Mouse (Mus musculus): ENCODE results near the gene Gm36028. TPM values are rescaled to one million over a fixed set of nuclear protein-coding genes. Genes with fewer than 3 reads are reported as not detected.

Gm36028 gene
- polyA plus RNA-seq, 1 experiment from 2014 or later: 4.9 TPM

DNA sequence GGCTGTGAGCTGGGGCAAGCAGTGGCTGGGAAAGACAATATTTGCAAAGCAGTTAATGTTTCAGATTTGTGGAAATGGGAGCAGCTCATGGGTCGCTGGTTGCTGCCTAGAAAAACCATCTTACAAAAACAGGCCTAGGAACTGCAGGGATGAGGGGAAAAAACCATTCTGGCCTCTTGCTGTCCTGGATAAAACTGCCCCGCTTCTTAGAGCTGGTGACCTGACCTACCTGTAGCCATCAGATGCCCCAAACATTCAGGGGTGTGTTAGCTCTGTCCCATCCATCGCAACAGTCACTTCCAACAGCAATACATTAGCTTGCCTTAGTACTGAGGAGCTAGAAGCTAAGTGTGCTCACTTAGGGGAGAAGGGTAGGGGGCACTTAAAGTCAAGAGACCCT lies 28.0 kb upstream of the Gm36028 start:
- Histone ChIP-seq H3K4me2 (ENCODE audit: low read length) (no peak overlapping the region), H3K27ac (replicated peaks in 1 of 2; ENCODE audit: control insufficient read depth in 1 of 2, insufficient read depth in 1 of 2, low read depth in 2 of 2, low read length in 2 of 2) (no peak overlapping the region), H3K27me3 (ENCODE audit: control insufficient read depth, insufficient read depth, low read length) (no peaks in the 10 kb centered on the region), H3K4me3 (ENCODE audit: control insufficient read depth in 1 of 2, insufficient read depth in 1 of 2, low read depth in 1 of 2, low read length in 2 of 2) (no peak overlapping the region), H3K9ac (ENCODE audit: low read length) (no peak overlapping the region), H3K36me3 (ENCODE audit: control insufficient read depth, insufficient read depth, low read length) (peaks cover 16% of the 10 kb centered on the region), H3K9me3 (ENCODE audit: control insufficient read depth, low read length) (no peaks in the 10 kb centered on the region), H3K4me1 (ENCODE audit: control insufficient read depth in 2 of 2, insufficient read depth in 2 of 2, low read length in 2 of 2) (peaks cover 5 to 16% of the 10 kb centered on the region in 2 experiments)
- ATAC-seq (ENCODE audit: insufficient number of reproducible peaks, insufficient read depth, low FRiP score, low read depth): no peak
- 87% methylated on average over 3 of the region's 3 CpGs for WGBS

DNA sequence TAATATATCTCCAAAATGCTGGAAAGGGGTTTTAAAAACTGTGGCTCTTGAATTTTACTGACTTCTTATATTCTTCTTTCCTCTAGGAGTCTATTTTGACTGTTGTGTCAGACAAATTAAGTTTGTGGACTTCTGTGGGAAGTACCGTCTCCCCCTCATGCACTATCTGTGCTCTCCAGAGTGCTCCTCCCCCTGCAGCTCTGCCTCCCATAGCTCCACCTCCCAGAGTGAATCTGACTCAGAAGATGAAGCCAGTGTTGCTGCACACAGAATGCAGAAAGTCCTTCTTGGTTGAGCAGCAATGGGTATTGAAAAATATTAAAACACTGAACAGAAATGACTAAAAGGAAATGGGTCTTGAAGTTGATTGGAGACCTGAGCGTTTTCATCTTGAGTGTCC lies 20.2 kb upstream of the Gm36028 start:
- Histone ChIP-seq H3K4me3 (ENCODE audit: control insufficient read depth in 1 of 2, insufficient read depth in 1 of 2, low read depth in 1 of 2, low read length in 2 of 2) (no peak overlapping the region), H3K27ac (replicated peaks in 1 of 2; ENCODE audit: control insufficient read depth in 1 of 2, insufficient read depth in 1 of 2, low read depth in 2 of 2, low read length in 2 of 2) (no peak overlapping the region; a peak in 1 of 4 replicates), H3K4me2 (ENCODE audit: low read length) (no peak overlapping the region), H3K9me3 (ENCODE audit: control insufficient read depth, low read length) (no peaks in the 10 kb centered on the region), H3K27me3 (ENCODE audit: control insufficient read depth, insufficient read depth, low read length) (no peaks in the 10 kb centered on the region), H3K36me3 (ENCODE audit: control insufficient read depth, insufficient read depth, low read length) (peaks cover 77% of the 10 kb centered on the region), H3K9ac (ENCODE audit: low read length) (no peak overlapping the region), H3K4me1 (ENCODE audit: control insufficient read depth in 2 of 2, insufficient read depth in 2 of 2, low read length in 2 of 2) (peaks cover 0 to 14% of the 10 kb centered on the region in 2 experiments; a peak in 3 of 4 replicates)
- ATAC-seq (ENCODE audit: insufficient number of reproducible peaks, insufficient read depth, low FRiP score, low read depth): no peak
- 54% methylated on average over 2 of the region's 2 CpGs for WGBS

DNA sequence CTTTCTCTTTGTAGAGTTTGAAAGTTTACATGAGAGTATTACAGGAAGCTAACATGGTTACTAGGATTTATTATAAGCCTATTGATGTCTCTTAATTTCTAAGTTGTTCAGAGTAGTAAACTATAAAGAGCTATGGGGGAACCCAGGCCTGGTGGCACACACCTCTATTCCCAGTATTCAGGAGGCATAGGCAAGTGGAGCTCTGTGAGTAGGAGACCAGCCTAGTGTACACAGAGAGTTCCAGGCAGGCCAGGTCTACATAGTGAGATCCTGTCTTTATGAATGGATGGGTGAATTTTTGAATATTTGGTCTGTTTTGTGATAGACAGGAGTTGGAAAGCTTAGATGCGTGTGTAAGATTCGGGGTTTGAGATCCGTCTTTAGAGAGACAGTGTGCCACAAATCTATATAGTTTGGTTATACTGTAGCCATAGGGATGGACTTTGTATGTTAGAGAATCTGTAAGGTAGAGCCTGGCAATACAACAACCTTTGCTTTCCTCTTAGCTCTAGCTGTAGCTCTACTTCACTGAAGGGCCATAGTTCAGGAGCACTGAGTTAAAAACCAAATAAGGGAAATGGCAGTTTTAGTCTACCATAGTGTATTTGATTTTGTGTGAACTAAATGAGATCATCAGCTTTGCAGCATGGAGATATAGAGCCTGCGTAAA lies 18.9 kb upstream of the Gm36028 start:
- ATAC-seq (ENCODE audit: insufficient number of reproducible peaks, insufficient read depth, low FRiP score, low read depth): no peak
- no peak overlapping the region for H3K27ac ChIP-seq (replicated peaks in 1 of 2; ENCODE audit: control insufficient read depth in 1 of 2, insufficient read depth in 1 of 2, low read depth in 2 of 2, low read length in 2 of 2)
- H3K4me1 ChIP-seq (ENCODE audit: control insufficient read depth in 2 of 2, insufficient read depth in 2 of 2, low read length in 2 of 2): peaks cover 0 to 14% of the 10 kb centered on the region in 2 experiments; a peak in 3 of 4 replicates
- H3K9me3 ChIP-seq (ENCODE audit: control insufficient read depth, low read length): no peaks in the 10 kb centered on the region
- H3K9ac ChIP-seq (ENCODE audit: low read length): no peak overlapping the region
- peaks cover 77% of the 10 kb centered on the region for H3K36me3 ChIP-seq (ENCODE audit: control insufficient read depth, insufficient read depth, low read length)
- no peak overlapping the region for H3K4me3 ChIP-seq (ENCODE audit: control insufficient read depth in 1 of 2, insufficient read depth in 1 of 2, low read depth in 1 of 2, low read length in 2 of 2)
- no peaks in the 10 kb centered on the region for H3K27me3 ChIP-seq (ENCODE audit: control insufficient read depth, insufficient read depth, low read length)
- no peak overlapping the region for H3K4me2 ChIP-seq (ENCODE audit: low read length)
- WGBS: 93% methylated on average over 4 of the region's 4 CpGs

DNA sequence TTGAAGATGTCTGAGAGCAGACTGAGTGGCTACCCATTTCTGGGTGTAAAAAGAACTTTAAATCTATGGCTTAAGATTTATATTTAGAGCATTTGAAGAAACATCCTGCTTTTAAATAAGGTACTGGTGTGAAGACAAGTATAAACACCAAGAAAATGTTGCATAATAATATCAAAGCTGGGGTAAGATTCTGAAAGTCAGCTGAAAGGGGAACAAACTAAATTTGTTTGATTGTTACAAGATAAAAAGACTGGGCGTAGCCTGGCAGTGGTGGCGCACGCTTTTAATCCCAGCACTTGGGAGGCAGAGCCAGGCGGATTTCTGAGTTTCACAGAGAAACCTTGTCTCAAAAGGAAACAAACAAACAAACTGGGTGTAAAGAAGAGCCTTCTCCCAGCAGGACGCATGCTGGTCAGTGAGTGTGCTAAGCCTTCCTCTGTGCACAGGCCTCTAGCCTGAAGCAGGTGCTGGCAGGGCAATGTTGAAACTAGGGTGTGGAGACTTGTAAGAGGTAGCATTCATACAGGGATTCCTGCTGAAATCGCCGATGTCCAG lies 18.1 kb upstream of the Gm36028 start:
- 90% methylated on average over 7 of the region's 7 CpGs for WGBS
- H3K36me3 ChIP-seq (ENCODE audit: control insufficient read depth, insufficient read depth, low read length): peaks cover 73% of the 10 kb centered on the region

DNA sequence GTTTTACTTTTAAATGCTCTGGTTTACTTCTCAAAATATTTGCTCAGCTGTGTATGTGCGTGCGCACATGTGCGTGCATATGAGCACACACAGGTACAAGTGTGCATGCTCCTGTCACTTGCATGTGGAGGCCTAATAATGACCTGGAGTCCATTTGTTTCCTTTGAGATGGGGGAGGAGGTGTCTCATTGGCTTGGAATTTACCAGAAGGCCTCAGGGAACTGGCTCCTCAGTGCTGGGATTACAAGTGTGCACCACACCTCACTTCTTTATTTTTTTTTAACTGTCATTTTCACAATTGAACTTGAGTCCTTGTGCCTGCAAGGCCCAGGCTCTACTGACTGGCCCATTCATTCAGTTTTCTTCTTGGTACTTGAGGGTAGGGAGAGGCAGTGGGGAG lies 16.5 kb upstream of the Gm36028 start:
- no peak overlapping the region for H3K4me2 ChIP-seq (ENCODE audit: low read length)
- H3K27ac ChIP-seq (replicated peaks in 1 of 2; ENCODE audit: control insufficient read depth in 1 of 2, insufficient read depth in 1 of 2, low read depth in 2 of 2, low read length in 2 of 2): no peak overlapping the region
- H3K4me1 ChIP-seq (ENCODE audit: control insufficient read depth in 2 of 2, insufficient read depth in 2 of 2, low read length in 2 of 2): peaks cover 0 to 14% of the 10 kb centered on the region in 2 experiments; a peak in 3 of 4 replicates
- WGBS: 95% methylated on average over 3 of the region's 3 CpGs
- ATAC-seq (ENCODE audit: insufficient number of reproducible peaks, insufficient read depth, low FRiP score, low read depth): no peak
- peaks cover 57% of the 10 kb centered on the region for H3K36me3 ChIP-seq (ENCODE audit: control insufficient read depth, insufficient read depth, low read length)
- no peaks in the 10 kb centered on the region for H3K27me3 ChIP-seq (ENCODE audit: control insufficient read depth, insufficient read depth, low read length)
- H3K4me3 ChIP-seq (ENCODE audit: control insufficient read depth in 1 of 2, insufficient read depth in 1 of 2, low read depth in 1 of 2, low read length in 2 of 2): no peak overlapping the region
- H3K9me3 ChIP-seq (ENCODE audit: control insufficient read depth, low read length): no peaks in the 10 kb centered on the region
- no peak overlapping the region for H3K9ac ChIP-seq (ENCODE audit: low read length)

More for the DNA sequence above, 18.1 kb upstream of the Gm36028 start:
- Histone ChIP-seq H3K9me3 (ENCODE audit: control insufficient read depth, low read length) (no peaks in the 10 kb centered on the region), H3K4me2 (ENCODE audit: low read length) (no peak overlapping the region), H3K4me1 (ENCODE audit: control insufficient read depth in 2 of 2, insufficient read depth in 2 of 2, low read length in 2 of 2) (peaks cover 0 to 14% of the 10 kb centered on the region in 2 experiments; a peak in 3 of 4 replicates), H3K9ac (ENCODE audit: low read length) (no peak overlapping the region), H3K27me3 (ENCODE audit: control insufficient read depth, insufficient read depth, low read length) (no peaks in the 10 kb centered on the region), H3K27ac (replicated peaks in 1 of 2; ENCODE audit: control insufficient read depth in 1 of 2, insufficient read depth in 1 of 2, low read depth in 2 of 2, low read length in 2 of 2) (no peak overlapping the region), H3K4me3 (ENCODE audit: control insufficient read depth in 1 of 2, insufficient read depth in 1 of 2, low read depth in 1 of 2, low read length in 2 of 2) (no peak overlapping the region)
- ATAC-seq (ENCODE audit: insufficient number of reproducible peaks, insufficient read depth, low FRiP score, low read depth): no peak

DNA sequence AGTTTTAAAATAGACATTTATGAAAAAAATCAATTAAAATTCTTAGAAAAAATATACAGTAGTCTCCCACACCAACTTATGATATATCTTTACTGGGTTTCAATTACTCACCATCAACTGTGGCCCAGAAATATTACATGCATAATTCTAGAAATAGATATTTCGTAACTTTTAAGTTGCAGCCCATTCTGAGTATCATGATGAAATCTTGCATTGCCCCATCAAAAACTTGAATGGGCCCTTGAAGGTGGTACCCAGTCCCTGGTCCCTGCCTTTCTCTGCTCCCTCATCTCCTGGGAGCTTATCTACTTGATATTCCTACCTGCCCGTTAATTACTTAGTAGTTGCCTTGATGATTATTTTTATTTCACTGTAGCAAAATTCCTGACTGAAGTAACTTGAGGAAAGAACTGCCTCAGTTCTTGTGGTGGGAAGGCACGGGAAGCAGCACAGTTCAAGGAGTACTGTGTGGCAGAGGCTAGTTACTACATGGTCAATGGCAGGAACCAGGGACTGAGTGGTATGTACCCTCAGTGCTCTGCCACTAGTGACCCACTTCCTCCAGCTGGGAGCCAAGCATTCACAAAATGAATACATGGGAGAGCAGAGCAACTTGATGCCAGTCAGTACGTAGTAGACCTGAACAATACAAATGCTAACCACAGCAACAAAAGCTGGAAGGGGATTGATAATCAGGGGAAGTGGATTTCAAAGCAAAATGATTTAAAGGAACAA lies 13.7 kb upstream of the Gm36028 start:
- Histone ChIP-seq H3K27me3 (ENCODE audit: control insufficient read depth, insufficient read depth, low read length) (no peaks in the 10 kb centered on the region), H3K4me3 (ENCODE audit: control insufficient read depth in 1 of 2, insufficient read depth in 1 of 2, low read depth in 1 of 2, low read length in 2 of 2) (no peak overlapping the region), H3K36me3 (ENCODE audit: control insufficient read depth, insufficient read depth, low read length) (peaks cover 30% of the 10 kb centered on the region), H3K9ac (ENCODE audit: low read length) (no peak overlapping the region), H3K9me3 (ENCODE audit: control insufficient read depth, low read length) (no peaks in the 10 kb centered on the region), H3K4me2 (ENCODE audit: low read length) (no peak overlapping the region), H3K27ac (replicated peaks in 1 of 2; ENCODE audit: control insufficient read depth in 1 of 2, insufficient read depth in 1 of 2, low read depth in 2 of 2, low read length in 2 of 2) (peak overlapping the region in 1 of 2 experiments; percentile 8; a peak in 2 of 4 replicates), H3K4me1 (ENCODE audit: control insufficient read depth in 2 of 2, insufficient read depth in 2 of 2, low read length in 2 of 2) (peaks cover 8 to 29% of the 10 kb centered on the region in 2 experiments)
- ATAC-seq (ENCODE audit: insufficient number of reproducible peaks, insufficient read depth, low FRiP score, low read depth): no peak
- WGBS: 81% methylated on average over 4 of the region's 4 CpGs

DNA sequence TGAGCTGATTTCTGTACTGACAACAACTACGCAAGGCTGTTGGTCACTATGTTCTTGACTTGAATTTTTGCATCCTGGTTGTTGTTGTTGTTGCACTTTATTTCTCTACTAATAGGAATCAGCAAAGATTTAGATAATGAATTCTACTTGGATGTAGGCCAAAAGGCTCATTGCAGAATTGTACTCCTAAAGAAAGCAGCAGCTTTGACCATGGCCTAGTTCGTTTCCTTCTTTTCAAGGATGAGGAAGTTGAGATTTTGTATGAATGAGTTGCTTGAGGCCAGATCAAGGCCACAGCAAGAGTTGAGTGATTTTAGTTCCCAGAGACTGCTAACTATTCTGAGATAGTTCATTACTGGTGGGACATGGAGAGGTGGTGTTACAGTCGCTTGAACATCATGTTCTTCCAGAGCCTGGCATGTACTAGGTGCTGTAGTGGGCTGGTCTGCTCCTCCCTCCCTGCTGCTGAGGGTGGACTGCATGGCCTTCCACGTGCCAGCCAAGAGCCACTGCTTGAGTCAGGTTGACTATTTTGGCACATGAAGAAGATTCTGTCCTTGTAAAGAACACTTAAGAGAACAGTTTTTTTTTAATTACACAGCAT lies 10.3 kb upstream of the Gm36028 start:
- Histone ChIP-seq H3K9ac (ENCODE audit: low read length) (no peak overlapping the region), H3K9me3 (ENCODE audit: control insufficient read depth, low read length) (no peaks in the 10 kb centered on the region), H3K27me3 (ENCODE audit: control insufficient read depth, insufficient read depth, low read length) (no peaks in the 10 kb centered on the region), H3K4me3 (ENCODE audit: control insufficient read depth in 1 of 2, insufficient read depth in 1 of 2, low read depth in 1 of 2, low read length in 2 of 2) (no peak overlapping the region), H3K27ac (replicated peaks in 1 of 2; ENCODE audit: control insufficient read depth in 1 of 2, insufficient read depth in 1 of 2, low read depth in 2 of 2, low read length in 2 of 2) (no peak overlapping the region; a peak in 1 of 4 replicates), H3K4me2 (ENCODE audit: low read length) (peak overlapping the region; percentile 82; the same call in 1 of the 2 replicates), H3K4me1 (ENCODE audit: control insufficient read depth in 2 of 2, insufficient read depth in 2 of 2, low read length in 2 of 2) (peaks cover 11 to 26% of the 10 kb centered on the region in 2 experiments), H3K36me3 (ENCODE audit: control insufficient read depth, insufficient read depth, low read length) (no peaks in the 10 kb centered on the region)
- no peak for ATAC-seq (ENCODE audit: insufficient number of reproducible peaks, insufficient read depth, low FRiP score, low read depth)
- WGBS: 64% methylated on average over 4 of the region's 4 CpGs

Data from heart, embryonic 14.5 days (tissue).